Mouse (Mus musculus) midbrain, embryonic 11.5 days (tissue): ENCODE measurements at regions not wholly inside any gene's neighbourhood (a gene's known extent, or its start where the extent isn't known, plus 50 kb on each side); places are given as distances from the start of the nearest gene placed in this dataset.
A peak's percentile ranks its signal among the peaks of the same experiment; 100 is the strongest.
"Not testable (repeated sequence)": the region's sequence is repeated elsewhere in the genome, so short reads cannot be mapped to it uniquely, and the experiment has no call there.

Experiments used
- ATAC-seq: fragments of 200-750 bp; cut with Nextera tagmentation; 2 replicates; pipeline ENCODE4 v1.8.0; 2017; ENCODE audit warnings: moderate TSS enrichment, moderate library complexity; ENCODE audit not compliant: low FRiP score
- DNase-seq: peaks from one replicate; pipeline ENCODE4 v3.0.0; 2015; ENCODE audit warnings: low spot score; ENCODE audit errors: missing footprints
- H3K27ac ChIP-seq: fragments of 300-500 bp; sonication (generic); 2 replicates; pipeline ENCODE4 v1.5.1; 2014; ENCODE audit warnings: low read depth, low read length
- H3K27me3 ChIP-seq: fragments of 300-500 bp; sonication (generic); 2 replicates; pipeline ENCODE4 v1.6.1; 2014; ENCODE audit warnings: mild to moderate bottlenecking, low read length, moderate library complexity, mixed read lengths; ENCODE audit not compliant: control insufficient read depth, insufficient read depth
- H3K36me3 ChIP-seq: fragments of 300-500 bp; sonication (generic); 2 replicates; pipeline ENCODE4 v1.6.1; 2014; ENCODE audit warnings: mild to moderate bottlenecking, low read length, moderate library complexity, mixed read lengths; ENCODE audit not compliant: control insufficient read depth, insufficient read depth
- H3K4me1 ChIP-seq: fragments of 300-500 bp; sonication (generic); 2 replicates; pipeline ENCODE4 v1.6.1; 2014; ENCODE audit warnings: low read length; ENCODE audit not compliant: control insufficient read depth, insufficient read depth
- H3K4me2 ChIP-seq: fragments of 300-500 bp; sonication (generic); 2 replicates; pipeline ENCODE4 v1.6.1; 2014; ENCODE audit warnings: mild to moderate bottlenecking, moderate library complexity
- H3K4me3 ChIP-seq: fragments of 300-500 bp; sonication (generic); 2 replicates; pipeline ENCODE4 v1.5.1; 2014; ENCODE audit warnings: low read depth, low read length
- H3K9ac ChIP-seq: fragments of 300-500 bp; sonication (generic); 2 replicates; pipeline ENCODE4 v1.6.1; 2014; ENCODE audit warnings: low read length
- H3K9me3 ChIP-seq: fragments of 300-500 bp; sonication (generic); 2 replicates; pipeline ENCODE4 v1.6.1; 2016; ENCODE audit warnings: low read length; ENCODE audit not compliant: control insufficient read depth
- WGBS: fragments of 180-500 bp; shearing (Covaris S2); extraction: QIAGEN DNeasy Blood & Tissue Kit; methylation state at CpG from one replicate; pipeline ENCODE4 v1.1.7; 2014; 5-methylcytosine and 5-hydroxymethylcytosine counted together

DNA sequence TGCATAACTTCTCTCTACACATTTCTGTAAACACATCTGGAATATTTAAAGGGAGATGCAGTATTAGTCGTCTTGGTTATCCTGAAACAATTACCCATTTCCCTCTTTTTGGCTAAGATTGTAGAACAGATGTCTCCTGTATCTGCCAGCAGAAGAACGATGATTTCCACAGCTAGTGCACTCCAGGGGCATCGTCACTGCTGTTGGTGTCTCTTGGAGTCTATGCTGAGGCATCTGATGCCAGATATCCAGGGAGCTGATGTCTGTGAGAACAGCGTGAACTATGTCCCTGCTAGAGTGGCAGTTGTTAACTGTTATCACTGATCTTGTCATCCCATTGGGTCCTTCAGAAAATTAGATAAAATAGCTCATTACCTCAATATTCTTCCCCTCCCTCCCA lies 536.2 kb downstream of the Trhde start:
- no peaks in the 10 kb centered on the region for H3K36me3 ChIP-seq

DNA sequence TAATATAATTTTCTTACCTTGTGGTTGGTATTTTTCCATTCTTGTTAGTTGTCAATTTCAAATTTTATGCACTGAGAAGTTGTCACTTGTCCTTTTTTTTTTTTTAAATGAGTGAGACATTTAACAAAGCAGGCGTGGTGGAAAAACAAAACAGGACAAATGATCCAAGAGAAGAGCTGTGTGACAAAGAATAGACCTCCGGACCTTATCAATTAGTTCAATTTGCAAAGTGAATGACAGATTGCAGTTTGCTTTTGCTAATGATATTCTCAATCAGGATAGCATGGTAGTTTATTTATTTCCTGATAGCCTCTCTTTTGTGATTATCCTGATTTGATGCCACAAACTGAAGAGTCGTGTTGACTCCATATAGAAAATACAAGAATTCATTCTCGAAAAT lies 560.5 kb downstream of the Trhde start:
- DNase-seq (no peak), ATAC-seq (no peak)
- Histone ChIP-seq H3K4me2 (no peak overlapping the region), H3K36me3 (no peaks in the 10 kb centered on the region), H3K27ac (no peak overlapping the region), H3K9ac (no peak overlapping the region), H3K4me3 (no peak overlapping the region), H3K4me1 (no peaks in the 10 kb centered on the region), H3K27me3 (no peaks in the 10 kb centered on the region), H3K9me3 (no peaks in the 10 kb centered on the region)
- WGBS, result 86% methylated on average over 4 of the region's 4 CpGs

More for the DNA sequence above, 536.2 kb downstream of the Trhde start:
- ATAC-seq (no peak), DNase-seq (no peak)
- WGBS, result 87% methylated on average over 4 of the region's 4 CpGs
- no peaks in the 10 kb centered on the region for H3K9me3 ChIP-seq
- H3K4me1 ChIP-seq, result no peaks in the 10 kb centered on the region
- H3K27ac ChIP-seq, result no peak overlapping the region
- no peak overlapping the region for H3K9ac ChIP-seq
- H3K27me3 ChIP-seq, result no peaks in the 10 kb centered on the region
- H3K4me2 ChIP-seq, result no peak overlapping the region
- H3K4me3 ChIP-seq, result no peak overlapping the region

DNA sequence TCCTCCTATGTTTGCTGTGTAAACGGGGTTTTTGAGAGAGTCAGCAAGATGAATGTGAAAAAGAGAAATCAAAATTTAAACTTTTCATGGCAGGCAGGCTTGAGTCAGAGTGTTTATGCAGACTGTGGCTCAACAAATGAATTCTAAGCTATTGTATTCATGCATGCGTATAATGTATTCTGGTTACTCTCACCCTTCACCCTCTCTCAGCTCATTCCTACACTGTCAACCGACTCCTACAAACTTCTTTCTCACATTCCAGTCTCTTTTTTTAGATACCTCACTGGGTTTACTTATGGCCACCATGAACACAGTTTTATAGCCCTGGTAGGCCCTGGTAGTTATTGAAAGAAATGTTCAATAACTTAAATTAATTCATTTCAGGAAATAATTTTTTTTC lies 574.5 kb downstream of the Trhde start:
- 53% methylated on average over 3 of the region's 3 CpGs for WGBS
- H3K4me3 ChIP-seq, result no peak overlapping the region
- 0 out of 2 replicates have a peak, but pooled peaks have one; percentile 61 for ATAC-seq

DNA sequence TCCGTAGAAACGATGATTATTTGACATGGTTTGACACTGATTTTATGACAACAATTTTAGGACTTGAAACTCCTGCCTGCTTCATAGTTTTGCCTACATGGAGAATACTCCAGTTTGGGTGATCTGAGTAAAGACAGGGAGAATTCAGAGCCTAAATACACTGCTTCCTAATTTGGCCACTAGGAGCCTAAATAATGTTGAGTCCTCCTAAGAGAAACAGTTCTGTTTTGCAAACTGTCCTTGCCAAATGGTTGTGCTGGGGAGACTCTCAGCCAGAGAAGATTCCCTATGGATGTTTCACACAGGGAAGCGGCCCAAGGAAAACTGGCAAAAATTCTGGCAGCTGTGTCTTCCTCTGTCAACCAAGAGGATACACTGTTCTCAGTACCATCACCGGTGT lies 600.5 kb downstream of the Trhde start:
- Histone ChIP-seq H3K4me3 (no peak overlapping the region), H3K9ac (no peak overlapping the region), H3K9me3 (no peaks in the 10 kb centered on the region), H3K4me2 (no peak overlapping the region), H3K27ac (no peak overlapping the region), H3K27me3 (no peaks in the 10 kb centered on the region), H3K4me1 (0 out of 2 replicates have a peak, but pooled peaks cover 2% of the 10 kb centered on the region), H3K36me3 (no peaks in the 10 kb centered on the region)
- no peak for ATAC-seq
- DNase-seq, result no peak
- WGBS, result 91% methylated on average over 4 of the region's 4 CpGs

More for the DNA sequence above, 574.5 kb downstream of the Trhde start:
- Histone ChIP-seq H3K36me3 (no peaks in the 10 kb centered on the region), H3K9ac (no peak overlapping the region), H3K27ac (no peak overlapping the region), H3K9me3 (no peaks in the 10 kb centered on the region), H3K27me3 (no peaks in the 10 kb centered on the region), H3K4me2 (no peak overlapping the region), H3K4me1 (no peaks in the 10 kb centered on the region)
- no peak for DNase-seq

DNA sequence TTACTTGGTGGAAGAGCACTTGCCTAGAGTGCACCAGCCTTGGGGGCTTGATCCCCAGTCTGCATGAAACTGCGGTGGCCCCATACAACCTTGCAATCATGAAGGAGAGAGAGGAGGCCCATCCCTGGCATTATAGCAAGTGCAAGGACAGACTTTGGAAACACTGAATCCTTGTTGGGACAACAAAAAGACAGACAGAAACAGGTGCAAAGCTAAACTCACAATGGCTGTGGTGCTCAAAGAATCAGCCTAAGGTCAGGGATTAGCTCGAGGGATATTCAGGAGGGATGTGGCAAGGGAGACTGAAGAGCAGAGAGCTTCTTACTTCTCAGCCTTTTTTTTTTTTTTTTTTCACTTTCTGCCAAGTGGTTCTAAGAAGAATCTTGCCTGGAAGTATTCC lies 601.2 kb downstream of the Trhde start:
- no peaks in the 10 kb centered on the region for H3K9me3 ChIP-seq
- no peaks in the 10 kb centered on the region for H3K36me3 ChIP-seq
- H3K9ac ChIP-seq, result no peak overlapping the region
- H3K4me3 ChIP-seq, result no peak overlapping the region
- no peak overlapping the region for H3K27ac ChIP-seq
- ATAC-seq, result no peak
- 0 out of 2 replicates have a peak, but pooled peaks cover 2% of the 10 kb centered on the region for H3K4me1 ChIP-seq
- 52% methylated on average over 2 of the region's 2 CpGs for WGBS
- no peak for DNase-seq
- H3K4me2 ChIP-seq, result no peak overlapping the region
- no peaks in the 10 kb centered on the region for H3K27me3 ChIP-seq

- Histone ChIP-seq H3K9ac (no peak overlapping the region), H3K36me3 (no peaks in the 10 kb centered on the region), H3K4me2 (no peak overlapping the region), H3K9me3 (no peaks in the 10 kb centered on the region), H3K27ac (no peak overlapping the region), H3K4me3 (no peak overlapping the region), H3K4me1 (no peaks in the 10 kb centered on the region), H3K27me3 (no peaks in the 10 kb centered on the region)
- WGBS, result 84% methylated on average over 1 of the region's 1 CpGs
- ATAC-seq, result 0 out of 2 replicates have a peak, but pooled peaks have one; percentile 52
- DNase-seq, result peak; percentile 10
These were observed 615.8 kb downstream of the Trhde start for GRCm38 (mm10) chr10:114186287-114186686.

GRCm38 (mm10) chr10:114143345-114143744 lies 658.8 kb downstream of the Trhde start:
- ATAC-seq, H3K9ac ChIP-seq, H3K4me1 ChIP-seq, DNase-seq, H3K4me3 ChIP-seq, H3K27me3 ChIP-seq, H3K4me2 ChIP-seq, H3K9me3 ChIP-seq, H3K36me3 ChIP-seq, H3K27ac ChIP-seq: not testable (repeated sequence)
- WGBS, result 88% methylated on average over 9 of the region's 9 CpGs

GRCm38 (mm10) chr10:114137924-114138323 lies 664.2 kb downstream of the Trhde start:
- ATAC-seq, result 0 out of 2 replicates have a peak, but pooled peaks have one; percentile 68
- Histone ChIP-seq H3K9ac (no peak overlapping the region), H3K36me3 (no peaks in the 10 kb centered on the region), H3K4me3 (no peak overlapping the region), H3K4me2 (no peak overlapping the region), H3K27ac (no peak overlapping the region), H3K27me3 (no peaks in the 10 kb centered on the region), H3K9me3 (no peaks in the 10 kb centered on the region), H3K4me1 (no peaks in the 10 kb centered on the region)
- no peak for DNase-seq
- 92% methylated on average over 1 of the region's 1 CpGs for WGBS

DNA sequence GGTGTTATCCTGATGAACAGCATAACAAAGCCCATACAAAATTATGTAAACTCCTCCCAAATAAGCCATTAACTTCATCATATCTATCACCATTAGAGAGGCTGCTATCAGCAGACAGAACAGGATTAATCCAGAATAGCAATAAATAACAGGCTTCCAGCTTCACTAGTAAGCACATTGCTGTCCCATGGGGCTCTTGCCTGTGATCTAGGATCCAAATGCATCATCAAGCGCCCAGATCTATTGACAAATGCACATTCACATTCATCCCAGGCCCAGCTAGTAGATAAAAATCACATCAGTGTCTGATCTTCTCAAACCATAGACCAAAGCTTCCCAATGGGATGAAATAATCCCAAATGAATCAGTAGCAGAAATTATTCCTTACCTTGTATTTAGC lies 665.0 kb downstream of the Trhde start:
- ATAC-seq (0 out of 2 replicates have a peak, but pooled peaks have one; percentile 63), DNase-seq (no peak)
- Histone ChIP-seq H3K27ac (no peak overlapping the region), H3K4me1 (no peaks in the 10 kb centered on the region), H3K36me3 (no peaks in the 10 kb centered on the region), H3K9ac (no peak overlapping the region), H3K9me3 (no peaks in the 10 kb centered on the region), H3K4me3 (no peak overlapping the region), H3K27me3 (no peaks in the 10 kb centered on the region), H3K4me2 (no peak overlapping the region)
- 61% methylated on average over 1 of the region's 1 CpGs for WGBS
